Mouse (Mus musculus): ENCODE data around the gene St6galnac3. TPM values are rescaled to one million over a fixed set of nuclear protein-coding genes. Genes with fewer than 3 reads are reported as not detected.

St6galnac3 gene
- polyA plus RNA-seq, 2 experiments from 2014 or later, result 44.8 to 46.3 TPM

GRCm38 (mm10) chr3:153276101-153276829 is 448.7 kb downstream of the St6galnac3 start:
- ATAC-seq, result peak; percentile 97

GRCm38 (mm10) chr3:153272241-153272640 is 452.7 kb downstream of the St6galnac3 start:
- ATAC-seq, result no peak

GRCm38 (mm10) chr3:153267397-153267796 is 457.6 kb downstream of the St6galnac3 start:
- peak; percentile 47 for ATAC-seq

- ATAC-seq, result no peak
Measured at GRCm38 (mm10) chr3:153261985-153262384, 463.0 kb downstream of the St6galnac3 start.

- peak; percentile 91 for ATAC-seq
Measured at GRCm38 (mm10) chr3:153260225-153260933, 464.6 kb downstream of the St6galnac3 start.

GRCm38 (mm10) chr3:153255910-153256309 is 469.1 kb downstream of the St6galnac3 start:
- ATAC-seq, result no peak

GRCm38 (mm10) chr3:153251653-153252052 is 473.3 kb downstream of the St6galnac3 start:
- no peak for ATAC-seq

- ATAC-seq, result peak; percentile 99
Measured at GRCm38 (mm10) chr3:153250598-153251257, 474.2 kb downstream of the St6galnac3 start.

GRCm38 (mm10) chr3:153248866-153249265 is 476.1 kb downstream of the St6galnac3 start:
- no peak for ATAC-seq

- no peak for ATAC-seq
Measured at GRCm38 (mm10) chr3:153248029-153248428, 476.9 kb downstream of the St6galnac3 start.

- no peak for ATAC-seq
Measured at GRCm38 (mm10) chr3:153242524-153242923, 482.4 kb downstream of the St6galnac3 start.

- ATAC-seq, result peak; percentile 67
Measured at GRCm38 (mm10) chr3:153241134-153241533, 483.8 kb downstream of the St6galnac3 start.

- peak; percentile 46 for ATAC-seq
Measured at GRCm38 (mm10) chr3:153240366-153240765, 484.6 kb downstream of the St6galnac3 start.

- ATAC-seq, result no peak
Measured at GRCm38 (mm10) chr3:153238381-153238780, 486.6 kb downstream of the St6galnac3 start.

- ATAC-seq, result no peak
Measured at GRCm38 (mm10) chr3:153236262-153236661, 488.7 kb downstream of the St6galnac3 start.

- ATAC-seq, result no peak
Measured at GRCm38 (mm10) chr3:153222611-153223402, 502.2 kb downstream of the St6galnac3 start.

- no peak for ATAC-seq
Measured at GRCm38 (mm10) chr3:153219391-153219790, 505.6 kb downstream of the St6galnac3 start.

GRCm38 (mm10) chr3:153208186-153208585 is 516.8 kb downstream of the St6galnac3 start:
- no peak for ATAC-seq

- no peak for ATAC-seq
Measured at GRCm38 (mm10) chr3:153204046-153204445, 520.9 kb downstream of the St6galnac3 start.

- ATAC-seq, result no peak
Measured at GRCm38 (mm10) chr3:153201835-153202234, 523.1 kb downstream of the St6galnac3 start.

- ATAC-seq, result no peak
Measured at GRCm38 (mm10) chr3:153200801-153201200, 524.2 kb downstream of the St6galnac3 start.

GRCm38 (mm10) chr3:153200076-153200475 is 524.9 kb downstream of the St6galnac3 start:
- ATAC-seq, result no peak

- ATAC-seq, result no peak
Measured at GRCm38 (mm10) chr3:153199251-153199650, 525.7 kb downstream of the St6galnac3 start.
